Mouse (Mus musculus) lung, adult 2 months (tissue): ENCODE data around the gene Aida. TPM values are rescaled to one million over a fixed set of nuclear protein-coding genes. Genes with fewer than 3 reads are reported as not detected.
"Not testable (repeated sequence)": the region's sequence is repeated elsewhere in the genome, so short reads cannot be mapped to it uniquely, and the experiment has no call there.

Experiments
- DNase-seq: peaks from one replicate; pipeline ENCODE4 v3.0.0; 2022
- H3K4me1 ChIP-seq: fragments of 200-500 bp; 2 replicates; pipeline ENCODE4 v1.6.1; 2011; ENCODE audit warnings: low read length; ENCODE audit not compliant: control insufficient read depth, insufficient read depth
- H3K4me3 ChIP-seq: fragments of 200-500 bp; replicated peaks from 2 replicates; pipeline ENCODE3; 2011; ENCODE audit warnings: low read depth, mild to moderate bottlenecking, control low read depth, low read length; ENCODE audit errors: extremely low read depth
- CTCF ChIP-seq: fragments of 200-500 bp; IDR thresholded peaks from 2 replicates; pipeline ENCODE4 v1.5.1; 2011; ENCODE audit warnings: mild to moderate bottlenecking, low read length, control low read depth; ENCODE audit not compliant: insufficient read depth
- POLR2A ChIP-seq: fragments of 200-500 bp; IDR thresholded peaks from 2 replicates; pipeline ENCODE4 v1.6.1; 2011; ENCODE audit warnings: low read depth, mild to moderate bottlenecking, control low read depth, low read length, borderline replicate concordance; ENCODE audit errors: extremely low read depth
- WGBS: fragments of 180-500 bp; shearing (Covaris S2); methylation state at CpG from one replicate; pipeline ENCODE4 v1.1.7; 2018; 5-methylcytosine and 5-hydroxymethylcytosine counted together
- polyA plus RNA-seq: library from polyadenylated mRNA; depleted of rRNA; stranded (reverse); fragments of >200 nt; gene quantifications from 2 replicates; pipeline ENCODE4 v1.2.3, GENCODE M21; 2012

The Aida gene
- polyA plus RNA-seq, 1 experiment, result 24.7 TPM

DNA sequence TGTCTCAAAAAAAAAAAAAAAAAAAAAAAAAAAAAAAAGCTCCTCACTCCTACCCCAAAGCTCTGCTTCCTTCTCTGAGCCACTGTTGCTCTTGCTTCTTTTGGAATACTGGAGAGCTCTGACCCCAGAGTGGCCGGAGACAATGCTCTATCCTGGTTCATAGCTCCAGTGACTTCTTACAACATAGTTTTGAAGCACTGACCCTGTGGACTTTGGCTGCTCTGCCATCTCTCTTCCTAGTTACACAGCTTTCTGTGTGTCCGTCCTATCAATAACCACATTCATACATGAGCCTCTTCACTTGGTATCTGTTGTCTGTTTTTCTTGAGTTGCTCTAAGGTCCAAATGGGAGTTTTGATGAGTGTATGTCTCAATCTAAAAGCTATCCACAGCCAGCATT, 15.7 kb downstream of the Aida start:
- WGBS, result 96% methylated on average over 2 of the region's 2 CpGs
- H3K4me1 ChIP-seq, result no peaks in the 10 kb centered on the region
- no peak for DNase-seq
- H3K4me3 ChIP-seq, result no peak overlapping the region
- TF ChIP-seq POLR2A, result no peak
- TF ChIP-seq CTCF, result no peak

DNA sequence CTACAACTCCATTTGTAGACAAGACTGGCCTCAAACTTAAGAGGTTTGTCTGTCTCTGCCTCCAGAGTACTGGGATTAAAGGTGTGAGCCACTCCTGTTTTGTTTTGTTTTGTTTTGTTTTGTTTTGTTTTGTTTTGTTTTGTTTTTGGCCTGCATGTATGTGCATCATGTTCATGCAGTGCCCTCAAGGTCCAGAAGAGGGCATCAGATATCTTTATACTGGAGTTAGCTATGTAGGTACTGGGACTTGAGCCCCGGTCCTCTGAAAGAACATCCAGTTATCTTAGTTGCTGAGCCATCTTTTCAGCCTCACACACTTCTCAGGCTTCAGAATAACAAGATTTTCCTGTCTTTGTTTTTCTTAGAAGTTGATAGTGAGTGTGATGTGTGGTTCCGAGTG, 19.4 kb downstream of the Aida start:
- 72% methylated on average over 2 of the region's 2 CpGs for WGBS
- no peaks in the 10 kb centered on the region for H3K4me1 ChIP-seq
- H3K4me3 ChIP-seq, result no peak overlapping the region
- DNase-seq, result no peak
- TF ChIP-seq POLR2A (no peak), CTCF (no peak)

DNA sequence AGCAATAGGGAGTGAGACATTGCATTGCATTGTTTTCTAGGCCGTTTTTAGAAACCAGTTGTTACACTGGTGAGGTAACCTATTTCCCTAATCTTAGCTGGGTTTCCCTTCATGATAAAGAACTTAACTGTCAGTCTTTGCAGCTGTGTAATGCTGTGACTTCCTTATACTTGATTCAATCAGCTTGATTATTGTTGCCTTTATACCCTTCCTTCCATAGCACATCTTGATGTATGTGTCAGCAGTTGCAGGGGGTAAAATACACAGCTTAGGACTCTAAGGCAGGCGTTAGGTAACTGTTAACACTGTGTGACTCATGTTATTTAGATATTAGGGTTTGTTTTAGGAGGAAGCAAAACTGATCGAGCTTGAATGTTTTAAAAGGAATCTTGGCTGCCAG, 24.3 kb downstream of the Aida start:
- 50% methylated on average over 3 of the region's 3 CpGs for WGBS
- H3K4me3 ChIP-seq, result no peak overlapping the region
- TF ChIP-seq CTCF, result no peak
- TF ChIP-seq POLR2A, result no peak
- H3K4me1 ChIP-seq, result no peaks in the 10 kb centered on the region
- DNase-seq, result no peak

DNA sequence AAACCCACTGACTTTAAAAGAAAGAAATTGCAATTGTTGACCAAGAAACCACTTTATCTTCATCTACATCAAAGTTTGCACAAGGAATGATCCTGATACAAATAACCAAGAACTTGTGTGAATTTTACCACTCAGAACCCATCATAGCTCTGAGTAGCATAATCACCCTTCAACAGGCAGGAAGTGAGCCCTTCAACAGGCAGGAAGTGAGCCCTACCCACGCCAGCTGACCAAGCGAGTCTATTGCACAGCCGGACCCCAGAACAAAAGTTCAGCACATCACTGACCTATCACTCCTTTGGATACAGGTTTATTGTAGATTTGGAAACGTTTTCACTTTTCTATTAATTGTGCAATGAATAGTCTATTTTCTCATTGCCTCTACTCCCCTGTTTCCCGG, 26.1 kb downstream of the Aida start:
- not testable (repeated sequence) for DNase-seq, H3K4me1 ChIP-seq, H3K4me3 ChIP-seq
- WGBS, result 56% methylated on average over 5 of the region's 5 CpGs

DNA sequence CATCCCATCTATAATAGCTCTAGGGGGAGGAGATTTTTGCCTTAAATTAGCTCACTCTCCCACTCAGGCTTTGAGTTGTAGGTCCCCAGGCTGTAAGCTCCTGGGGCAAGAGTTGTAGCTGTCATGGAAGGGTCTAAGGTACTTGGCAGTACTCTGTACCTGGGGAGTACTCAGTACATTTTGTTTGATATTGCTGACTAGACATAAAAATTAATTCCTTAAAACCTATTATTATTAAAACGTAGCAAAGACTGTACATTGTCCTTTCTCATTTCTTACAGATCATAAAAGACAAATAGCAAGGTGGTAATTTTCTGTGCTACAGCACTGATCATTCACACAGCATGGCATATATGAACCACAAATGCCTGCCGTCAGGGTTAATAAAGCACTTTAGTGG, 27.5 kb downstream of the Aida start:
- Histone ChIP-seq H3K4me3 (no peak overlapping the region), H3K4me1 (no peaks in the 10 kb centered on the region)
- no peak for TF ChIP-seq POLR2A
- no peak for TF ChIP-seq CTCF
- no peak for DNase-seq
- WGBS, result 95% methylated on average over 2 of the region's 2 CpGs

DNA sequence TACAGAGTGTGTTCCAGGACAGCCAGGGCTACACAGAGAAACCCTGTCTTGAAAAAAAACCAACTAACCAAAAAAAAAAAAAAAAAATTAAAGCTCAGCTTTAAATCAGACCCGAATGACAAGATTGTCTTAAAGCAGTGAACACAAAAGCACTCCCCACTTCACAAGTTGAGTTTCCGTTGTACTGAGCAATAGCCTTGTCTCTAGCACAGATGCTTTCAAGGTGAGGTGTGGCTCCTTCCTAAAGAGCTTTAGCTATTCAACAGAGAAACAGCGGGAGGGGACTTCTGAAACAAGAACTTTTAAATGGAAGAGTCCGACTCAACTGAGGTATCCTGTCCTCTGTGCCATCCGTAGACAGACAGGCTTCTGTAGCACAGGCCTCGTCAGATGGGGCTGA, 28.0 kb downstream of the Aida start:
- H3K4me1 ChIP-seq, result no peaks in the 10 kb centered on the region
- no peak for DNase-seq
- no peak overlapping the region for H3K4me3 ChIP-seq
- WGBS, result 97% methylated on average over 6 of the region's 6 CpGs
- TF ChIP-seq CTCF (no peak), POLR2A (no peak)

DNA sequence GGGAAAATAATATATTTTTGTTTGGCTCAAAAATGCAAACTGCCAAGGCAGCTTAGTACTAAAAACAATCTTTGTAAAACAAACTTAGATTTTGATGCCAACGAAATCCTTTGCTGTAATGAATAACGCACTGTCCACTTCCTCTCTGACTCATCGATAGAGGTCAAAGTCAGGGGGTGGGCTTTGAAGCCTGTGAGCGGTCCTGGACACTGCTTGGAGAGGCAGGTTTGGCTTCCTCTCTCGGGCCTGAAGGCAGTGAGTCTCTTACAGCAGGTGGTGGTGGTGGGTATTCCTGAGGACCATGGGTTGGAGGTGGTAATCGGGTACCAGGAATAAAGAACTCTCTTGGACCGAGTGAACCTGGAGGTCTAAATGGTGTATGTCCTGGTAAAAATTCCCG, 30.8 kb downstream of the Aida start:
- WGBS, result 77% methylated on average over 8 of the region's 8 CpGs
- no peak for DNase-seq
- TF ChIP-seq POLR2A (no peak), CTCF (no peak)
- no peak overlapping the region for H3K4me3 ChIP-seq
- no peaks in the 10 kb centered on the region for H3K4me1 ChIP-seq

DNA sequence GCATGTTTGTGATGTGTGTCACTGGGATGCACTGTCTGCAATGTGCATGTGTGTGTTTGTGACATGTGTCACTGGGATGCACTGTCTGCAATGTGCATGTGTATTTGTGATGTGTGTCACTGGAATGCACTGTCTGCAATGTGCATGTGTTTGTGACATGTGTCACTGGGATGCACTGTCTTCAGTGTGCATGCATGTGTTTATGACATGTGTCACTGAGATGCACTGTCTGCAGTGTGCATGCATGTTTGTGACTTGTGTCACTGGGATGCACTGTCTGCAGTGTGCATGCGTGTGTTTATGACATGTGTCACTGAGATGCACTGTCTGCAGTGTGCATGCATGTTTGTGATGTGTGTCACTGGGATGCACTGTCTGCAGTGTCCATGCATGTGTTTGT, 46.5 kb downstream of the Aida start:
- DNase-seq, H3K4me1 ChIP-seq, H3K4me3 ChIP-seq: not testable (repeated sequence)
- 97% methylated on average over 1 of the region's 1 CpGs for WGBS

DNA sequence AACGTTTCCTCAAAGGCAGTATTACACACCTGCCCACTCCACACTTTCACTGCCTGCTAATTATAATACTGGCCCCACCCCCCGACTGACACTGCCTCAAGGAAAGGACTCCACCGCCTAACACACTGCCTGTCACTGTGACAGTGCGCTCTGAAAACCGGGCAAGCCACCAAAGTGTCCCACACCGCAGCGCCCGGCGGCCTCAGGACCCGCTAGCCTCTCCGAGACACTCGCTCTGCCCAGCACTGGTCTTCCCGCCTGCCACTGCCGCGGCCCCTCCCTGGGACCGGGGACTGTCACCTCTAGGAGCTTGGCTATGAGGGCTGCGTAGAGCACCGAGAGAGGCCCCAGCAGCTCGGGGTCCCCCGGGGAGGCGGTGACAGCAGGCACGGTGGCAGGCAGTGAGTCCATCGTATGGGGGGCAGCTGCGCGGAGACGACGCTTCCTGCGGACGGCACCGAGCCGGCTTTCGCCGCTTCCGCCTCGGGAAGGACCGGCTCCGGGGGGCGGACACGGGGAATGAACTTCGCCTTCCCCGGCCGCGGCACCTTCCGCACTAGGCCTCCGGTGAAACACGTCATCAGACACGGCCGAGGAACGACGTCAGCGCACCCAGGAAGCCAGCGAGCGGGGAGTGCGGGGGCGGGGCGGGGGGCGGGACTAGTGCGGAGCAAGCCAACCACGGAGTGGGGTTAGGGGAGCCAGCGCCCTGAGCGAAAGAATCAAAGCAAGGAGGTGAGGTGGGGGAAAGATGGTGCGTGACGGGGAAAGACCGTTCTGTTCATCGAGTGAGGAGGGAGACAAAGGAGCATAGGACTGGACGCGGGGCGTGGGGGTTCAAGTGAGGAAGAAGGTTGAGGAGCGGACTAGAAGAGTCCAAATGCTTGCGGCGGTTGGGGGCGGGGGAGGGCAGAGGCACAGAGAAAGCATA, 48.8 kb downstream of the Aida start:
- DNase-seq, result peak; percentile 88
- H3K4me1 ChIP-seq, result peaks cover 3% of the 10 kb centered on the region; the same call in 1 of the 2 replicates
- peak overlapping the region; percentile 99 for H3K4me3 ChIP-seq
- TF ChIP-seq POLR2A (peak; percentile 58; the same call in 1 of the 2 replicates), CTCF (no peak)
- under 1% methylated on average over 72 of the region's 72 CpGs for WGBS

DNA sequence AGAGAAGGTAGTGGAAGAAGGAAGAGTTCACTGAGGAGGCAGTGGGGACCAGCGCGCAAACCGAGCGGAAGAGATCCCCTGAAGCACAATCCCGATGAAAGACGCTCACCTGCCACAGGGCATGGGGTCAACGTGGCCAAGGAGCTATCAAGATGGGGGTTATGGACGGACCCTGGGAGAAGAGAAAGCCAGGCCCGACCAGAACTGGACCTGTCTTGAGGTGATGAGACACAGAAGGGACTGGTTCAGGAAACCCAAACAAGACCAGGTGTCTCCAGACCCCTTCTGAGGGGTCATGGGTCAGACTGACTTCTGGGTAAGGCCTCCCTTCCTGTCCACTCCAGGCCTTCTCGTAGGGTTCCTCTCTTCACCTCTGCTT, 49.4 kb downstream of the Aida start:
- WGBS, result 3% methylated on average over 10 of the region's 10 CpGs
- Histone ChIP-seq H3K4me3 (peak overlapping the region; percentile 99), H3K4me1 (peaks cover 3% of the 10 kb centered on the region; the same call in 1 of the 2 replicates)
- TF ChIP-seq POLR2A (no peak), CTCF (no peak)
- peak; percentile 20 for DNase-seq

DNA sequence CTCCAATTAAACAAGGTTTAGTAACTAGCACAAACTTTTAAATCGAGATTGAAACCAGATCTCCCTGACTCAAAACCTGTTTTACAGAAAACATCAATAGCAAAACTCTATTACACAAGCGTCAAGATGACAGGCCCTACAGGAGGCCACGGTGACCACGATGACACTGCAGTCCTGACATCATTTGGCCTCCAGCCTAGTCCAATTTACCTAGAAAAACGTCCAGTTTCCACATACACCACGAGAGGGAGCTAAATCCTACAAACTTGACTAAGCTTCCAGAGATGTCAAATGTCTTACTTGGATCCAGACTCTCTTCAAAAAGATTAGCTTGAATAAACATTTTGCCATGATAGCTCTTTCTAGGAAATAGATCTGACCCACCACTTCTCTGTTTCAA, 53.5 kb downstream of the Aida start:
- H3K4me3 ChIP-seq, result no peak overlapping the region
- WGBS, result 16% methylated on average over 6 of the region's 6 CpGs
- peaks cover 3% of the 10 kb centered on the region; the same call in 1 of the 2 replicates for H3K4me1 ChIP-seq
- DNase-seq, result no peak
- TF ChIP-seq POLR2A (no peak), CTCF (peak; percentile 23; the same call in 1 of the 2 replicates)
